Mouse (Mus musculus): ENCODE results near the gene Irgc1. TPM values are rescaled to one million over a fixed set of nuclear protein-coding genes. Genes with fewer than 3 reads are reported as not detected.

Gene Irgc1
- polyA plus RNA-seq, 1 experiment from 2014 or later = not detected

GRCm38 (mm10) chr7:24476856-24477255, 24.8 kb upstream of the Irgc1 start:
- H3K4me3 ChIP-seq (ENCODE audit: low read depth, low read length) = no peak overlapping the region
- no peak for DNase-seq (ENCODE audit: low spot score)
- peaks cover 4% of the 10 kb centered on the region; the same call in 1 of the 2 replicates for H3K4me1 ChIP-seq (replicated peaks; ENCODE audit: control insufficient read depth, insufficient read depth, low read length)
- ATAC-seq (replicated peaks; ENCODE audit: low FRiP score) = no peak
- no peak overlapping the region for H3K4me2 ChIP-seq (ENCODE audit: low read depth, low read length, severe bottlenecking)
- no peak overlapping the region for H3K27ac ChIP-seq (ENCODE audit: low read depth, low read length)
- H3K27me3 ChIP-seq (ENCODE audit: control insufficient read depth, insufficient read depth, low read length) = no peaks in the 10 kb centered on the region; the same call in 1 of the 2 replicates
- no peaks in the 10 kb centered on the region for H3K9me3 ChIP-seq (ENCODE audit: control insufficient read depth, low read length)
- no peak overlapping the region for H3K9ac ChIP-seq (ENCODE audit: low read length)
- WGBS = 82% methylated on average over 7 of the region's 7 CpGs
- no peaks in the 10 kb centered on the region for H3K36me3 ChIP-seq (ENCODE audit: control insufficient read depth, insufficient read depth, low read length)

DNA sequence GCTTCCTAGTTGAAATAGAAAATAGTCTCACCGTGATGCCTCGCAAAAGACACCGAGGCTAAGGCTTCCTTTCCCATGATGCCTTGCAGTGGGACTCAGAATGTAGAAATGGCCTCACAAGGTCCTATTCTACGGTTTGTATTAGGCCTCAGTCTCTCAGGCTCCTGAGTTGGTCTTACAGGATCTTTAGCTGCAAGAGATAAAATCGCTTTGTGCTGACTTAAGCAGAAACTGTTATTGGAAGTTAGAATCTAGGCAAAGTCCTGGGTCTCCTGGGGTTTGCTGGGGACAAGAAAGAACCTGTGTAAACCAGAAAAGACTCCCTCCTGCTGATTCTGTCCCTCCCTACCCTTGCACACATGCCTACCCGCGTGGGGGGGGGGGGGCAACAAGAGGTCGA, 24.2 kb upstream of the Irgc1 start:
- DNase-seq (ENCODE audit: low spot score) (no peak), ATAC-seq (replicated peaks; ENCODE audit: low FRiP score) (no peak)
- Histone ChIP-seq H3K9me3 (ENCODE audit: control insufficient read depth, low read length) (no peaks in the 10 kb centered on the region), H3K4me1 (replicated peaks; ENCODE audit: control insufficient read depth, insufficient read depth, low read length) (peaks cover 4% of the 10 kb centered on the region; the same call in 1 of the 2 replicates), H3K27me3 (ENCODE audit: control insufficient read depth, insufficient read depth, low read length) (no peaks in the 10 kb centered on the region; the same call in 1 of the 2 replicates), H3K27ac (ENCODE audit: low read depth, low read length) (no peak overlapping the region), H3K4me3 (ENCODE audit: low read depth, low read length) (no peak overlapping the region), H3K36me3 (ENCODE audit: control insufficient read depth, insufficient read depth, low read length) (no peaks in the 10 kb centered on the region), H3K9ac (ENCODE audit: low read length) (no peak overlapping the region), H3K4me2 (ENCODE audit: low read depth, low read length, severe bottlenecking) (no peak overlapping the region)
- 81% methylated on average over 8 of the region's 8 CpGs for WGBS

DNA sequence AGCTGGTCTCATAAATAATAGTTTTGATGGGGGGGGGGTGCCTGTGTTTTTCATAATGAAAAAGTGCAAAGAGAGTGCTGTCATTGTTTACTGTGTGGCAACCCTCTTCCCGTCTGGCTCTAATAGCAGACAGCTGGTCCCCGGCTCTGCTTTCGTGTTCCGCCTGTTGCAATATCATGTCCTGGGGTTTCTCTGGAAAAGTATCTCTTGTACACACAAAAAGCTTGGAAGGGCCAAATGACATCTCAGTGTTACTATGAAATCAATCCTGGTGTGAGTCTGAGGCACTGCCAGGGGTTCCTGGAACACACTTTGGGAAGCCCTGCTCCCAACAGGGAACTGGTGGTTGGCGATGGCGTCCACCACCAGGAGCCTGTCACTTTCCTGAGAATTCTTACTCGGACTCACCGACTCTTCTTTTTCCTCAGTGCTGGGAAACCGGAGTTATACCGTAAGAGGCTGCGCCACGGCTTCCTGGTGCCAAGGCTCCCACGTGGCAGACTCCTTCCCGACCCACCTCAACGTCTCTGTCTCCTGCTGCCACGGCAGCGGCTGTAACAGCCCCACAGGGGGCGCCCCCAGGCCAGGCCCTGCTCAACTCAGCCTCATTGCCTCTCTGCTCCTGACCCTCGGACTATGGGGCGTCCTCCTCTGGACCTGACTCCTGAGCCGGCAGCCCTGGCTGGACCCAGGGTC, 22.9 kb upstream of the Irgc1 start:
- no peak overlapping the region for H3K4me3 ChIP-seq (ENCODE audit: low read depth, low read length)
- no peaks in the 10 kb centered on the region for H3K36me3 ChIP-seq (ENCODE audit: control insufficient read depth, insufficient read depth, low read length)
- no peak overlapping the region for H3K27ac ChIP-seq (ENCODE audit: low read depth, low read length)
- no peaks in the 10 kb centered on the region for H3K27me3 ChIP-seq (ENCODE audit: control insufficient read depth, insufficient read depth, low read length)
- ATAC-seq (replicated peaks; ENCODE audit: low FRiP score) (no peak), DNase-seq (ENCODE audit: low spot score) (no peak)
- H3K4me1 ChIP-seq (replicated peaks; ENCODE audit: control insufficient read depth, insufficient read depth, low read length) = no peaks in the 10 kb centered on the region
- WGBS = 38% methylated on average over 21 of the region's 21 CpGs
- H3K4me2 ChIP-seq (ENCODE audit: low read depth, low read length, severe bottlenecking) = no peak overlapping the region
- H3K9me3 ChIP-seq (ENCODE audit: control insufficient read depth, low read length) = no peaks in the 10 kb centered on the region
- no peak overlapping the region for H3K9ac ChIP-seq (ENCODE audit: low read length)

GRCm38 (mm10) chr7:24473913-24474529, 21.9 kb upstream of the Irgc1 start:
- Histone ChIP-seq H3K27me3 (ENCODE audit: control insufficient read depth, insufficient read depth, low read length) (no peaks in the 10 kb centered on the region), H3K27ac (ENCODE audit: low read depth, low read length) (no peak overlapping the region), H3K9ac (ENCODE audit: low read length) (no peak overlapping the region), H3K9me3 (ENCODE audit: control insufficient read depth, low read length) (peaks cover 4% of the 10 kb centered on the region; the same call in 1 of the 2 replicates), H3K4me2 (ENCODE audit: low read depth, low read length, severe bottlenecking) (no peak overlapping the region), H3K4me3 (ENCODE audit: low read depth, low read length) (no peak overlapping the region), H3K36me3 (ENCODE audit: control insufficient read depth, insufficient read depth, low read length) (no peaks in the 10 kb centered on the region), H3K4me1 (replicated peaks; ENCODE audit: control insufficient read depth, insufficient read depth, low read length) (no peaks in the 10 kb centered on the region)
- WGBS = 52% methylated on average over 10 of the region's 10 CpGs
- peak; percentile 88 for DNase-seq (ENCODE audit: low spot score)
- ATAC-seq (replicated peaks; ENCODE audit: low FRiP score) = peak; percentile 70

- peak; percentile 72 for DNase-seq (ENCODE audit: low spot score)
- no peaks in the 10 kb centered on the region for H3K36me3 ChIP-seq (ENCODE audit: control insufficient read depth, insufficient read depth, low read length)
- no peak overlapping the region for H3K4me3 ChIP-seq (ENCODE audit: low read depth, low read length)
- no peaks in the 10 kb centered on the region for H3K4me1 ChIP-seq (replicated peaks; ENCODE audit: control insufficient read depth, insufficient read depth, low read length)
- H3K9ac ChIP-seq (ENCODE audit: low read length) = no peak overlapping the region
- no peak overlapping the region for H3K27ac ChIP-seq (ENCODE audit: low read depth, low read length)
- H3K4me2 ChIP-seq (ENCODE audit: low read depth, low read length, severe bottlenecking) = no peak overlapping the region
- no peaks in the 10 kb centered on the region for H3K27me3 ChIP-seq (ENCODE audit: control insufficient read depth, insufficient read depth, low read length)
- WGBS = 71% methylated on average over 7 of the region's 7 CpGs
- no peak for ATAC-seq (replicated peaks; ENCODE audit: low FRiP score)
- peaks cover 4% of the 10 kb centered on the region; the same call in 1 of the 2 replicates for H3K9me3 ChIP-seq (ENCODE audit: control insufficient read depth, low read length)
Observed at GRCm38 (mm10) chr7:24472937-24473336, 20.8 kb upstream of the Irgc1 start.

GRCm38 (mm10) chr7:24472442-24472841, 20.3 kb upstream of the Irgc1 start:
- no peak overlapping the region for H3K4me3 ChIP-seq (ENCODE audit: low read depth, low read length)
- no peak overlapping the region for H3K4me2 ChIP-seq (ENCODE audit: low read depth, low read length, severe bottlenecking)
- H3K4me1 ChIP-seq (replicated peaks; ENCODE audit: control insufficient read depth, insufficient read depth, low read length) = no peaks in the 10 kb centered on the region
- H3K27me3 ChIP-seq (ENCODE audit: control insufficient read depth, insufficient read depth, low read length) = no peaks in the 10 kb centered on the region
- no peak overlapping the region for H3K9ac ChIP-seq (ENCODE audit: low read length)
- ATAC-seq (replicated peaks; ENCODE audit: low FRiP score) (no peak), DNase-seq (ENCODE audit: low spot score) (no peak)
- 82% methylated on average over 6 of the region's 6 CpGs for WGBS
- peaks cover 4% of the 10 kb centered on the region; the same call in 1 of the 2 replicates for H3K9me3 ChIP-seq (ENCODE audit: control insufficient read depth, low read length)
- no peaks in the 10 kb centered on the region for H3K36me3 ChIP-seq (ENCODE audit: control insufficient read depth, insufficient read depth, low read length)
- H3K27ac ChIP-seq (ENCODE audit: low read depth, low read length) = no peak overlapping the region

DNA sequence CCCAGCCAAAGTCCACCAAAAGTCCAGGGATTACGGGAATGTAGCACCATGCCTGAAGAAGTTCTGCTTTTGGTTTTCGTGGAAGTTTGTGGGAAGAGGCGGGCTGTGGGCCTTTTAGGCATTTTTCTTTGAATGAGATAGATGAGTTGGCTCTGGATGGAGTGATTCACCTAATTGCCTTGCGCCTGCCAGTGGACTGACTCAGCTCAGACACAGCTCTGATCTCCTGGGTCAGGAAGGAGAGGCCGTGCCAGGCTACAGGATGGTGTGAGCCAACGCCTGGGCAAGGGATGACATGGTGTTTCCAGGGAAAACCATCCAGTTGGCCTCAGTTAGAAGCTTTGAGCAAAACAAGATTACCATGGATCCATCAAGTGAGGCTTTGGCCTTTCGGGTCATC, 18.3 kb upstream of the Irgc1 start:
- Histone ChIP-seq H3K27ac (ENCODE audit: low read depth, low read length) (no peak overlapping the region), H3K4me3 (ENCODE audit: low read depth, low read length) (no peak overlapping the region), H3K4me2 (ENCODE audit: low read depth, low read length, severe bottlenecking) (no peak overlapping the region), H3K4me1 (replicated peaks; ENCODE audit: control insufficient read depth, insufficient read depth, low read length) (no peaks in the 10 kb centered on the region), H3K36me3 (ENCODE audit: control insufficient read depth, insufficient read depth, low read length) (no peaks in the 10 kb centered on the region), H3K9me3 (ENCODE audit: control insufficient read depth, low read length) (peaks cover 4% of the 10 kb centered on the region; the same call in 1 of the 2 replicates), H3K27me3 (ENCODE audit: control insufficient read depth, insufficient read depth, low read length) (no peaks in the 10 kb centered on the region), H3K9ac (ENCODE audit: low read length) (no peak overlapping the region)
- 96% methylated on average over 7 of the region's 7 CpGs for WGBS
- no peak for ATAC-seq (replicated peaks; ENCODE audit: low FRiP score)
- no peak for DNase-seq (ENCODE audit: low spot score)

DNA sequence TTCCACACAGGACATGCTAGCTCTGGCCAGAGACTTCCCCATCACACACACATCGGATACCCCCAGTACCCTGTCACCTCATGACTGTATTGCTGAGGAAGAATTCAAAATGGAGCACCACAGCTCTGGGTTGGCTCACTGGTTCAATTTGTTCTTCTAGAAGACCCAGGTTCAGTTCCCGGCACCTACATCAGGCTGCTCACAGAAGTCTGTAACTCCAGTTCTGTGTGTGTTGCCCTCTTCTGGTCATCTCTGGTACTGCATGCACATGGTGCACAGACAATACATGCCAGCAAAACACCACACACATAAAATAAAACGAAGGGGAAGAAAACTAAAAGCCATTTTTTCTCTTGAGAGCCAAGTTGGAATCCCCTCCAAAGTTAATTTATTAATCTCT, 17.0 kb upstream of the Irgc1 start:
- H3K4me3 ChIP-seq (ENCODE audit: low read depth, low read length) = no peak overlapping the region
- no peaks in the 10 kb centered on the region for H3K4me1 ChIP-seq (replicated peaks; ENCODE audit: control insufficient read depth, insufficient read depth, low read length)
- peaks cover 4% of the 10 kb centered on the region; the same call in 1 of the 2 replicates for H3K9me3 ChIP-seq (ENCODE audit: control insufficient read depth, low read length)
- no peak overlapping the region for H3K4me2 ChIP-seq (ENCODE audit: low read depth, low read length, severe bottlenecking)
- WGBS = 87% methylated on average over 3 of the region's 3 CpGs
- no peaks in the 10 kb centered on the region for H3K27me3 ChIP-seq (ENCODE audit: control insufficient read depth, insufficient read depth, low read length)
- ATAC-seq (replicated peaks; ENCODE audit: low FRiP score) (no peak), DNase-seq (ENCODE audit: low spot score) (no peak)
- H3K36me3 ChIP-seq (ENCODE audit: control insufficient read depth, insufficient read depth, low read length) = no peaks in the 10 kb centered on the region
- H3K9ac ChIP-seq (ENCODE audit: low read length) = no peak overlapping the region
- no peak overlapping the region for H3K27ac ChIP-seq (ENCODE audit: low read depth, low read length)

Data from forebrain, embryonic 11.5 days (tissue).